Mouse (Mus musculus): Measurements from ENCODE around the gene Coq8a.

DNA sequence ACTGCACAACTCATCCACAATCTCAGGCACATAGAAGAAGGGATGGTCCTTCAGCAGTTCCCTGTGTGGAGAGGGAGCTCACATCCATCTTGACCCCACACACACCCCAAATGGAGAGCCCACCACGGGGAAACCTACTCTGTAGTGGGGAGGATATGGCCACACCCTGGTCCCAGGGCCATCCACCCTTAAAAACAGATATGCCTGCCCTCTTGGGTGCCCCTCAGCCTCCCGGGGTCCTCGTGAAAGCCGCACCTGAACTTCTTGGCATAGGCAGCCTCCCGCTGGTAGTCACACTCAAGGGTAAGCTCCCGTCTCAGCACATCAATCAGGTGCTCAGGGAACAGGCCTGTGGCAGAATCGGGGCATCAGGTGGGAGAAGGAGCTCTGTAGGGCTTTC, 30.2 kb downstream of the Coq8a start:
- TF ChIP-seq CTCF (IDR thresholded peaks at IDR 0.05; ENCODE audit: low read depth), result no peak
- TF ChIP-seq EP300 (IDR thresholded peaks at IDR 0.05; ENCODE audit: low read depth), result no peak
